Mouse (Mus musculus) G1E (cell line): ENCODE measurements around the gene Polk.

Experiments used
- CTCF ChIP-seq: IDR thresholded peaks from 2 replicates; pipeline ENCODE4 v1.5.1; 2012; ENCODE audit warnings: low read depth, low read length, inconsistent platforms, mixed read lengths
- GATA1 ChIP-seq: IDR thresholded peaks from 2 replicates; pipeline ENCODE4 v1.6.1; 2012; ENCODE audit warnings: borderline replicate concordance, low read length, inconsistent platforms, mixed read lengths
- POLR2AphosphoS5 ChIP-seq: IDR thresholded peaks from 2 replicates; pipeline ENCODE4 v1.6.1; 2012; ENCODE audit warnings: low read depth, low read length, inconsistent platforms; ENCODE audit not compliant: insufficient replicate concordance

DNA sequence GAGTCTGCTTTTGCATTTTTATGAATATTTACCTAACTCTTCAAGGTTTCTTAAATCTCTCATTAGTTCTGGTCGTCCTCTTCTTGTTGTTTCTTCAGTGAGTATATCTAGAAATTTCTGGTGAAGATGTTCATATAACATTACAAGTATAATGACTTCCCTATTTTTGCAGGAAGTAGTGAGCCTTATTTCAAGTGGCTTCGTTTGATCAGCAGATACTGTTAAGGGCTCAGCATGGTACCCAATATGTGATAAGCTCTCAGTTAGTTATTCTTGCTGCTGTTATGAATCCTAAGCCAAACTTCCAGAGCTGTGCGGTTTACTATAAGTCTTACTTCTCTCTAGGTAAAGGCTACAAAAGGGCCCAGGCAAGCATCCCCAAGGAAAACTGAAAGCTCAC lies 12.8 kb downstream of the Polk start:
- TF ChIP-seq GATA1 (no peak), CTCF (no peak), POLR2AphosphoS5 (no peak)
